Mouse (Mus musculus) ovary, postnatal 36 days (tissue): ENCODE measurements around the gene Pappa2.

Experiments used
- DNase-seq: peaks from one replicate; pipeline ENCODE4 v3.0.0; 2022; ENCODE audit warnings: low spot score, mixed read lengths

Pappa2 gene

GRCm38 (mm10) chr1:158764211-158764610, 216.1 kb downstream of the Pappa2 start:
- DNase-seq, result no peak

DNA sequence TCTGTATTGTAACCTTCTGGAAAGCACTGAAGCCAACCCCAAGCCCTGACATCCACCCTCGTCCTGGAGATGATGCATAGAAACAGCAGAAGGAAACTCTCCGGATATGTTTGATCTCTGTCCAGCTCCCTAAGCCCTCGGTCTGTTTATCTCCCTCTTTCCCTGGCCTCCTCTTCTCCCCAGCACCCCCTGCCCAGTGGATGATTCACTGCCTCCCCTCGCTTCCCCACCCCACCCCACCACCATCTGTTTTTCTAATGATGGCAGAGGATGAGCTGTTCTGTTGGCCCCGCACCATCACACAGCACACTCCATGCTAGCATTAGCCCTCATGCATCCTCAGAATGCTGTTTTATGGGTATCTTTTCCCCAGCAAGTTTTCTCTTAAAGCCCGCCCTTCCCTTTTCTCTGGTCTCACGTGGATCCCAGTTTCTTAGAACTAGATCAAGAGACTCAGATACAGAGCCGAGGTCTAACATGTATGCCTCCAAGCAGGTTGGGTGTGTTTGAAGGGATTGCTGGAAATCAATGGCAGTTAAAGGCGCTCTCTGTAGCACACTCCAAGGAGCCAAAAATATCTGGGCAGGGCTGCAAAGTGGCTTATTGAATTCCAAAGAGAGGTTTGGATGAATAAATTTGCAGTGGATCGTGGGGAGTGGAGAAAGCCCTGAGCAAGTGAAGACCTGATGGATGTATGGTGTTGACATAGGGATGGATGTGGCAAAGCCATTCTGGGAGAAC, 231.8 kb downstream of the Pappa2 start:
- DNase-seq, result no peak

GRCm38 (mm10) chr1:158741449-158741848, 238.8 kb downstream of the Pappa2 start:
- DNase-seq, result no peak

GRCm38 (mm10) chr1:158740949-158741348, 239.3 kb downstream of the Pappa2 start:
- no peak for DNase-seq

DNA sequence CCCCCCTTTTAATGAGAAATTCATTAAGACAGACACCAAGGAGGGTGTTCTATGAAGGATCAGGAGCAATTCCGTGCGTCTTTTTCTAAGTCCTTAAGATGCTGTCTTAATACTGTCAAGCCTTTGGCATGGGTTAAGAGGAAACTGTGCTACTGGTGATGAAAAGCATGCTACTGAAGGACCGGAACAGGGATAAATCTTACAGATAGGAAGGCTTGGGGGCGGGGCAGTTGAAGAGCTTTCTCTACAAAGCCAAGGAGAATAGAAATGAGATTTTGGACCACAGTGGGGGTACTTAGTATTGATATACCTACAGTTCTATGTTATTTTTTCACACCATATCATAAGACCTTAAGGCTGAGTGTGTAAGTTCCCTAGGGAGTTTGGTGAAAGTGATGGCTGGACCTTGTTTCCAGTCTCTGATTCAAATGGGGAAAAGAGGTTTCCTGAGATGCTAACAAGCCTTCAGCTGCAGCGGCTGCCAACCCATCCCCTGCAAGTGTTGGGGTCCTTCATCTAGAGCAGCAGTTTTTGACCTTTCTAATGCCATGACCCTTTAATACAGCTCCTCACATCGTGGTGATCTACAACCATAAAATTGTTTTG, 240.0 kb downstream of the Pappa2 start:
- no peak for DNase-seq

DNA sequence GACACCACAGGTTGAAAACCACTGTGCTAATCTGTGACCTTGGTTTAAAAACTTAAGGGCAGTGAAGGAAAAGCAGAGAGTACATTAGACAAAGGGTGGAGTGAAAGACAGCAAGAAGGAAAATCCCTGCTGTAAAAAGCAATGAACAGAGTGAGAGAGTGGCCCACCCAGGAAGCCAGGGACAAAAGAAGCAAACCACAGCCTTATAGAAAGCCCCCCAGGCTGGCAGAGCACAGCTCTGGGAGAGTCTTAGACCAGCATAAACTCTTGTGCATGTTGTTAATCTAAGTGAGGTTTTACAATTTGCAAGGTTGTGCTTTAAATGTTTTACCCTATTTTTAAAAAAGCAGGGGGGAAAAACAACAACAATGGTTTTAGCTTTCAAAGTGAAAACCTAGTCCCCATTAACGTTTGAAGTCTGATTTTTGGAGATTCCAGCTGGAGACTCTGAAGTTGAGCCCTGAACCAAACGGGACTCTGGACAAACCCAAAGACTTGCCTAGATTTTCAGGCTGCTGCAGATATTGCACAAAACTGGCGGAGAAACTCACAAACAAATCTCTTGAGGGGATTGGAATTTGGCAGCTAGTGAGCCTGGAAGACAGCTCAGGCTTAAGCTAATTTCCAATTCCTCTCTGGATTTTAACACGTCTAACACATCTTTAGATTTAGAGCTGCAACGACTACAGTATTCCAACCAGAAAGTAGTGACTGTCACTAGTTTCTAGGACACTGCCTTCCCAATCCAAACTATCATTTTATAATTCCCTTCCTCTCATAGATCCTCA, 241.0 kb downstream of the Pappa2 start:
- DNase-seq, result no peak

DNA sequence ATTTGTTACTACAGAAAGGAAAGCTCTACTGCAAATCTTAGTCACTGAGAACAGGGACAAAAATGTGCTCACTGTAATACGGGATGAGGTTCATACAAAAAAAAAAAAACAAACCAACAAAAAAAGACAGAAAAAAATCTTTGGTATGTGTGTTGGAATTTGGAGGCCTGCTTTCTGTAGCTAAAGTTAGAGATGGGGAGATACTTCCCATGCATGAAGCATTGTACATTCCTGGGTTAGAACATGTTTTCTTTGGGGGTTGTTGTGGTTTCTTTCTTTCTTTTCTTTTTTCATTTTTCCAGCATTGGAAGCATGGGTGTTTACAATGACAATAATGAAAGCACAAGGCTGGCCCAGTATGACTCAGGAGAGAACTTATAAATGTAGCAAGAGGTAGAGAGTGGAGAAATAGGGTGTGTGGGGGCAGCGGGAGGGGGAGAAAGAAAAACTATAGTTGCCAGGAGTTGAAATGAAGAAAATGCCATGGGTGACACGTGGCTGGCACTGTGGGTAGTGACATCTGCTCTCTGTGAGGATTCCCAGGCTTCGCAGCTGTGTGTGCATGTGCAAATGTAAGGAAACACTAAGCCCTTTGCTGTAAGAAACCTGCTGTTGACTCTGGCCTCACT, 247.3 kb downstream of the Pappa2 start:
- DNase-seq, result no peak

GRCm38 (mm10) chr1:158713301-158714095, 266.8 kb downstream of the Pappa2 start:
- peak; percentile 9 for DNase-seq

DNA sequence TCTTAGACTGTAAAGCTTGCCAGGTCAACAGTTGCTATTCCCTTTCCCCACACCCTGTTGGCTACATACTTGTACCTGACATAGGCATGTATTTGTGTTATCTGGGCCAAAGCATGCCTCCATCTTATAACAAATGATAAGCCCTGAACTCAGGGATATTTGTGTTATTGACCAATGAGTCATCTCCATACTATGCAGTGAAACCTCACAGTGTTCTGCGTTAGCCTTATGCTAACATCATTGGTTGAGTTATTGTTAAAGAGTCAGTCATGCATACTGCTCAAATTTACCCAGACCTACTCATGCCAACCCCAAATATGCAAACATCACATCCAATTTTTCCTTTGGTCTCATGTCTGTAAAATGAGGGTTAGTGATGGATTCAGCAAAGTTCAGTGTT, 279.0 kb downstream of the Pappa2 start:
- no peak for DNase-seq

GRCm38 (mm10) chr1:158700147-158700546, 280.1 kb downstream of the Pappa2 start:
- no peak for DNase-seq

DNA sequence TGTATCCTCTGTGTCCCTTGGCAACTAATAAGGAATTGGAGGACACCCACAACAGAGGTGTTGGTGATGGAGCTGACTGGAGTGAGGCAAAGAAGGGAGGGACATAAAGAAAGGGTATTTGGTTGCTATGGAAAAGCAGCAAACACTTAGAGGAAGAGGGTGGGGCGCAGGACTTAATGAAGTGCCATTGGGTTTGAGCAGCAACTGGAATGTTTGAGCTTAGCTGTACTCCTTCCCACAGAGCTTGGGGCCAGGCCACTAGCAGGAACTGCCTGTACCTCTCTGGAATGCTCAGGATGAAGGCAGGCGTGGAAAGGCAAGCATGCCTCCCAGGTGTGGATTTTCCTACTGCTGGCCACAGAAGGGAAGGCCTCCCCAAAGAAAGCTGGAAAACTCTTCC, 281.0 kb downstream of the Pappa2 start:
- no peak for DNase-seq

DNA sequence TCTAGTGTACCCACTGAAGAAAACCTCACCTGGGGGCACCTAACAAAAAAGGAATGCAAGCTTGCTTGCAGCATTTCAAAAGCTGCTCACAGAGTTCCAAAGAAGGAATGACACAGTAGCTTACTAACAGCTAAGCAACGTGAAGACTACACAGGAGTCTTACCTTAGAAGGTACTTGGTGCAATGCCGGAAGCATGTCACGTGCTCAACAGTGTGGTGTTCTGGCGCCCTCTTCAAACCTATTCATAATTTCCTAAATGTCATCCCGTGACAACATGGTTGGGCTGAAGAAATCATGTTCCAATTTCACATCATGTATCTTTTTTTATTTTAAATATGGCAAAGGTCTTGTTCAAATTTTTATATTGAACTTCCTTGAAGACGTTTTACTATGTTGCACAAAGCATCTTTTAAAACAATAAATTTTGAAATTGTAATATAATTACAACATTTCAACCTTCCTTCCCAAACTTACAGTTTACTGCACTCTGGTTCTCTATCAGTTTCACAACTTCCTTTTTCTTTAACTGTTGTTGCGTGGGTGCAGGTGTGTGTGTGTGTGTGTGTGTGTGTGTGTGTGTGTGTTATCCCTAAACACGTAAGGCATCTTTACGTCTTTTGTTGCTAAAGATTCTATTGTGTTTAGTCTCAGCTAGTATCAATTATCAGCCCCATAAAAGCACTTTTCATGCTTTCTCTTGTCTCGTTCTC, 282.3 kb downstream of the Pappa2 start:
- no peak for DNase-seq

DNA sequence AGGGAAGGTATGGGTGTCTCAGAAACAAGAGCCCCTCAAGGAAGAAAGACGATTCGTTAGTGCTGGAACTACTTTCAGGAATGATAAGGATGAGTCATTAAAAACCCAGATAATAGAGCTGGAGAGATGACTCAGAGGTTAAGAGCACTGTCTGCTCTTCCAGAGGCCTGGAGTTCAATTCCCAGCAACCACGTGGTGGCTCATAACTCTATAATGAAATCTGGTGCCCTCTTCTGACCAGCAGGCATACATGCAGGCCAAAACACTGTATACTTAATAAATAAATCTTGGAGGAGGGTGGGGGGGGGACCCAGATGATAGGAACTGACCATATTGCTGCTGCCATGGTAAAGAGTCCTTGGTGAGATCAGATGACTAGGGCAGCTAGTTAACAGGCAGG, 282.9 kb downstream of the Pappa2 start:
- DNase-seq, result no peak

GRCm38 (mm10) chr1:158687726-158688125, 292.6 kb downstream of the Pappa2 start:
- DNase-seq, result no peak

- DNase-seq, result peak; percentile 46
Observed at GRCm38 (mm10) chr1:158669971-158670592, 310.2 kb downstream of the Pappa2 start.

- no peak for DNase-seq
Observed at GRCm38 (mm10) chr1:158666001-158666400, 314.3 kb downstream of the Pappa2 start.
